Mouse (Mus musculus) CD8-positive naive resting alpha-beta T cell, adult 2 months (primary cell): ENCODE results near the gene Aspscr1.

ENCODE experiments used
- DNase-seq, 2 experiments: peaks; one replicate each; pipeline ENCODE4 v3.0.0; 2022; ENCODE audit warnings: low read depth in 2 of 2, low spot score in 2 of 2

Aspscr1 gene

DNA sequence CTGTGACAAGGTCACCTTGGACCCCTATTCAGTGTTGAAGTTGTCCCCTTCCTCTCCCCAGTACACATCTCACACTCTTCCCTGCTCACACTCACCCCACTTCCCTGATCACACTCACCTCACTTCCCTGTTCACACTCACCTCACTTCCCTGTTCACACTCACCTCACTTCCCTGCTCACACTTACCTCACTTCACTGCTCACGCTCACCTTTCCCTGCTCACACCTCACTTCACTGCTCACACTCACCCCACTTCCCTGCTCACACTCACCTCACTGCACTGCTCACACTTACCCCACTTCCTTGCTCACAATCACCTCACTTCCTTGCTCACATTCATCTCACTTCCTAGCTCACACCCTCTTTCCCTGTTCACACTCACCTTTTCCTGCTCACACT lies 58.6 kb downstream of the Aspscr1 start:
- DNase-seq: no peak

DNA sequence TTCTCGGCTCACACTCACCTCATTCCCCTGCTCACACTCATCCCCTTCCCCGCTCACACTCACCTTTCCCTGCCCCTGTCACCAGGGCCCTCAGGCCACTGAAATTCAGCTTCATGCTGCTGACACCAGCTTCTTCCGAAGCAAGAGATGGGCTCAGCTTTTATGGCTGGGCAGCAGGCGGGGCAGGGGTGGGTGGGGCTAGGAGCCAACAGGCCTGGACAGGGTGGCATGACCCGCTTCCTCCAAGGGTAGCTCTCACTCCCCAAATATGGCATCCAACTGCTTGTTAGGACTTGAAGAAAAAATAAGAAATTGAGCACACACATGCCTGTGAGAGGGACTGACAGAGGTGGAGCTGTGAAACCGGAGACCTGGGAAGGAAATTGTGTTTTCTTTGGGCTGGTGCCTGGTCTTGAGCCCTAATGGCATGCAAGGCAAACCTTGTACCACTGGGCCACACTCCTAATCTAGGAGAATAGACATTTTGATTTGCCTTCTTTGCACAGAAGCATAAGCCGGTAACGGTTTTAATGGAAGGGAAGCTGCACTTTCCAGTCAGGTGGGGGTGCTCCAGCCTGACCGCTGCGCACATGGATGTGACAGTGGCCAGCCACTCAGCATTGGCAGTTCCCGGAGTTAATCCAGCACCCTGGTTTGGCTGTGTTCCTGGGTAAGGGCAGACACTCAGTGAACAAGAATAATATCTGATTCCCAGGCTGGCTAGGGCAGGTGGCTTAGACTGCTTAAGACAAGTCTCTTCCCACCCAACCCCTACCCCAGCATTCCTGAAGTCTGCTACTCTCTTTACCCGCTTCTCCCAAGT lies 59.3 kb downstream of the Aspscr1 start, which contains the start of gene Cbr2:
TSS of gene Cbr2 (minus strand) at position 257 of the 823 bp plus-strand sequence.
- no peak for DNase-seq

DNA sequence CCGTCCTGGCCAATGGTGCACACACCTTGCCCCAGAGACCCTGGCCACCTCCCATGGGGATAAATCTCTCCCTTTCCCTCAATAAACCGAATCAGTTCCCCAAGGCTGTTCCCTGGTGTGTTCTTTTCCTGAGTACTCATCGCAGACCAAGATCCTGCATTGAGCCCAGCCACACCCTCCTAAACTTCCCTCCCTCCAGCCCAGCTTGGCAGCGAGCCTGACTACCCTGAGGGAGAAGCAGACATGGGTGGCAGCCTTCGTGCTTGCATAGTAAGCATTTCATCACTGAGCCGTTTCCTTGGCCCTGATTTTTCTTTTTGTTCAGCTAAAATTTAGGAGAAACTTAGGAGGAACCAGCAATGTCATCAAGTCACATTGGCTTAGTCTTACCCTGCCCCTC lies 60.7 kb downstream of the Aspscr1 start:
- DNase-seq: no peak

DNA sequence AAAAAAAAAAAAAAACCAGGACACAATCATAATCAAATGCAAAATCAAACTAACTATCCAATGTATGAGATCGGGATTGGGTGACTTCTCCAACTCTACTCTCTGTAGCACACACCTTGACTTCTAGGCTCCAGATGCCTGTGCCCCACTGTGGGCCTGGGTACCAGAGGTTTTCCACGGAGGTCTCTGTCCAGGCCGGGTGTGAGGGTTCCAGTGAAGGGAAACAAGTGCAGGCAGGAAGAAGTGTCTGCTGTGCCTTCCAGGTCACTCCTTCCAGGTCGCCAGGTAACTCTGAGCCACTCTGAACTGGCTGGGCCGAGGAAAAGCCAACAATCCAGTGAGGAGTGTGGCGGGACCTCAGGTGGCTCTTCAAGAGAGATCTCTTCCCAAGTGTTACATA lies 63.7 kb downstream of the Aspscr1 start:
- DNase-seq: no peak

DNA sequence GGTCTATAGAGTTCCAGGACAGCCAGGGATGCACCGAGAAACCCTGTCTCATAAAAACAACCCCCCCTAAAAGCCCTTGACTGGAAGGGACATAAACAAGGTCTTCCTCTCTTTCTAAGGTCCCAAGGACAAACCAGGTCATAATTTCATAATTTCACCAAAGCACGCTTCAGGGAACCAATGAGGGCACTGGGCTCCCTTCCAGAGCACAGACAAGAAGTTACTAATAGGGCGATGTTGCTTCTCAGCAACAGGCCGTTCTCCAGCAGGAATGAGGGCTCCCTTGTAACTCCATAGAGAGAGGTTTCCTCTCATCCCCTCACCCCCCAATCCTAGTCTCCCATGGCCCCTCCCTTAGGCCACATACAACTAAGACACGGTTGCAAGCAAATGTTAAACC lies 68.2 kb downstream of the Aspscr1 start:
- DNase-seq: no peak

DNA sequence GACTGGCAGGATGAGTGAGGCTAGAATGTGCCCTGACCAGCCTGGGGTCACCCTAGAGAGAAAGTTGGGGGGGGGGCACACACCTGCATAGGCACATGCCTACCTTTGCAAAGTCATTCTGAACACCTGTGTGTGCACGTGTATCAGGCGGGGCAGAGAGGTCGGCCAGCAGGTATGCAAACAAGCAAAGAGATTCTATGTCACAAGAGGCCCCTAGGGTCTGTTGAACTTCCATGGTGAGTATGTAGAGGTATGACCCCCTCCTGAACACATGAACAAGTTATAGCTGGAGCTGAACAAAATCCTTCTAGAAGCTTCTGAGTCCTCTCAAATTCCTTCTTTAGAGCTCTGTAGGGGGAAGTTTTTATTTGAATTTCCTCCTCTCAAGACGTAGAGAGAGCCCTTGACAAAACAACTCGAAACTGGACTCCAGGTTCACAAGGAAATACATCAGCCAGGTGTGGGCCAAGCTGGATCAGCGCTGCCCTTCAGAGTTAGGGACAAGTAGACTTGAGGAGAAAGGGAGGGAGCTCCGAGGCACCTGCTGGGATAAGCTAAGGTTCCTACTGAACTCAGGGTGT lies 71.4 kb downstream of the Aspscr1 start:
- DNase-seq: no peak

DNA sequence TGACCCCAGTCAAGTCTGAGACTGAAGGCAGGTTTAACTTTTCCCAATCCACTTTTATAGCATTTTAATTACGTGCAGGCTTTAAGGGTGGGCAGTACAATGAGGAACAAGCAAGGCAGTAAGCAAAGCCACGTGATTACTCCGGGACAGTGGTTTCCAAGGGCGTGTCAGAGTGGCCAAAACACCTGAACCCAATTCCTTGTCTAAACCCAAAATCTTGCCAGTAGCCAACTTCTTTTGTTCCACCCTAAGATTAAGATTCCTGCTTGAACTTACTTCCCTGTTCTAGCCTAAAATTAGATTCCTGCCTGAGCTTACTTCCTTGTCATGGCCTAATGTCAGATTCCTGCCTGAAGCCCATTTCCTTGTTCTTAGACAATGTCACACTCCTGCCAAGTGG lies 75.2 kb downstream of the Aspscr1 start:
- DNase-seq: no peak

DNA sequence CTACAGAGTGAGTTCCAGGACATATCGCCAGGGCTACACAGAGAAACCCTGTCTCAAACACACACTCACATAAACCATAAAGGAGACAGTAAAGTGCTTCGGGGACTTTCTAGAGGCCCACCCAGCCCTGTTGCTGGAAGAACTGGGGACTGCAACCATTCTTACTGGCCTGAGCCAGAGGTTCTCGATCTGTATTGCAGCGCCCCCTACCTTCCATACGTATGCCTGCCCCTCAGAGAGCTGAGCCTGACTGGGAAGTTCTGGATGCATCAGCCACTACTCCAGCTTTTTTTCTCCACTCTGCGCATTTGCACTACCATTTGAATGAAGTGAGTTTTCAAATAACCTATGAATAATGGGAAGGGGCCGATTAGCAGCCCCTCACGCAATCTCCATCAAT lies 76.7 kb downstream of the Aspscr1 start:
- DNase-seq: peak; percentile 26 to 47

DNA sequence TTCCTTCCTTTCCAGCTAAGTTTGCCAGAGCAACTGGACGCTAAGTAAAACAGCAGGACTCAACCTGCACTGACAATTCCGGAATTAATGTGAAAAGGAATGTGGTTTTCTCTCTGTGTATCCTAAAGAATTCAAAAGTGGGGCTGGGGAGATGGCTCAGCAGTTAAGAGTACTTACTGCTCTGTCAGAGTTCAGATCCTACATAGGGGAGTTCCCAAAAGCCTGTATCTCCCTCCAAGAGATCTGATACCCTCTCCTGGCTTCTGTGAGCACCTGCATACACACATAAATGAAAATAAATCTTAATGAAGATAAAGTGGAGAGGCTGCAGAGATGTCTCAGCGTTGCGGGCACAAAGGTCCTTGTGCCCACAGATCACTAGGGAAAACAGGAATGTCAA lies 78.8 kb downstream of the Aspscr1 start:
- DNase-seq: no peak
